Mouse (Mus musculus): ENCODE data around the gene Kdsr.

The Kdsr gene

GRCm38 (mm10) chr1:106695649-106696048 lies 63.9 kb downstream of the Kdsr start:
- no peak for DNase-seq (ENCODE audit: low spot score)

GRCm38 (mm10) chr1:106694316-106694715 lies 65.2 kb downstream of the Kdsr start:
- no peak for DNase-seq (ENCODE audit: low spot score)

- DNase-seq (ENCODE audit: low spot score): no peak
Measured at GRCm38 (mm10) chr1:106692599-106692998, 66.9 kb downstream of the Kdsr start.

GRCm38 (mm10) chr1:106690887-106691286 lies 68.6 kb downstream of the Kdsr start:
- DNase-seq (ENCODE audit: low spot score): no peak

GRCm38 (mm10) chr1:106688161-106688516 lies 71.4 kb downstream of the Kdsr start:
- DNase-seq (ENCODE audit: low spot score): no peak

- DNase-seq (ENCODE audit: low spot score): no peak
Measured at GRCm38 (mm10) chr1:106687435-106688160, 71.9 kb downstream of the Kdsr start.

- DNase-seq (ENCODE audit: low spot score): no peak
Measured at GRCm38 (mm10) chr1:106685702-106686101, 73.8 kb downstream of the Kdsr start.

GRCm38 (mm10) chr1:106684546-106684945 lies 75.0 kb downstream of the Kdsr start:
- DNase-seq (ENCODE audit: low spot score): no peak

- no peak for DNase-seq (ENCODE audit: low spot score)
Measured at GRCm38 (mm10) chr1:106682829-106683228, 76.7 kb downstream of the Kdsr start.

GRCm38 (mm10) chr1:106679800-106680515 lies 79.6 kb downstream of the Kdsr start:
- DNase-seq (ENCODE audit: low spot score): no peak

- no peak for DNase-seq (ENCODE audit: low spot score)
Measured at GRCm38 (mm10) chr1:106678060-106678478, 81.5 kb downstream of the Kdsr start.

All from lung, postnatal 25 days (tissue).